Mouse (Mus musculus): ENCODE measurements at regions not wholly inside any gene's neighbourhood (a gene's known extent, or its start where the extent isn't known, plus 50 kb on each side); places are given as distances from the start of the nearest gene placed in this dataset.

DNA sequence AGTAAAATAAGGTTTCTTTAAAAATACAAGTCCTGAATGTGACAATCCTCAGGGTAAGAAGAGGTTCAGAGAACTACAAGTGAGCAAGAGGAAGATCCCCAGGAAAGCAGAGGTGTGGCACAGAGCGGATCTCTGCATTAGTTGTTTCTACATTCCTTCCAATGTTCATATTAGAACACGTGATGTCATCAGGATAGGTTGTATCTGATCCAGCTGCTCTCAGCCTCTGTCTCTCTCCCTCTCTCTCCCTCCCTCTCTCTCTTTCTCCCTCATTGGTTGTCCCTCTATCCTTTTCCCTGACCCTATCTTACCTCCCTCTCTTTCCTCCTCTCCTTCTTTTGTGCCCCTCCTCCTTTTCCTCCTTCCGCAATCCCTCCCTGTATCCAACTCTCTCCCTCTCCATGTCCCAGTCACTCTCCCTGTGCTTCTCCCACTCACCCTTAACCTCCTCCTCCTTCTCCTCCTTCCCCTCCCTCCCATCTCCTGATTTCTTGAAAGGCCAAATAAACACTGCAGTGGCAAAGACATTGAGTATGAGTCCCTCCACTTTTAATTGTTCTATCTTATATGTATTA is 243.5 kb downstream of the Atp6ap1l start:
- no peaks in the 10 kb centered on the region for H3K4me1 ChIP-seq (ENCODE audit: control insufficient read depth, insufficient read depth)
- no peak overlapping the region for H3K4me2 ChIP-seq (ENCODE audit: low read depth, low read length)
- ATAC-seq (ENCODE audit: insufficient read depth, low read depth) (no peak), DNase-seq (ENCODE audit: low spot score) (no peak)
- 65% methylated on average over 3 of the region's 3 CpGs for WGBS
- H3K4me3 ChIP-seq (ENCODE audit: low read depth, low read length), result no peak overlapping the region
- no peaks in the 10 kb centered on the region for H3K36me3 ChIP-seq (replicated peaks; ENCODE audit: control insufficient read depth, insufficient read depth, low read length)
- H3K27ac ChIP-seq (ENCODE audit: low read depth), result no peak overlapping the region
- no peaks in the 10 kb centered on the region for H3K27me3 ChIP-seq (ENCODE audit: control insufficient read depth, insufficient read depth, low read length)
- H3K9me3 ChIP-seq (replicated peaks; ENCODE audit: control insufficient read depth, low read length), result no peaks in the 10 kb centered on the region
- no peak overlapping the region for H3K9ac ChIP-seq (replicated peaks; ENCODE audit: low read depth, low read length)
- TF ChIP-seq CTCF (IDR thresholded peaks at IDR 0.05; ENCODE audit: low read depth) (no peak), EP300 (IDR thresholded peaks at IDR 0.05; ENCODE audit: low read depth) (no peak)

DNA sequence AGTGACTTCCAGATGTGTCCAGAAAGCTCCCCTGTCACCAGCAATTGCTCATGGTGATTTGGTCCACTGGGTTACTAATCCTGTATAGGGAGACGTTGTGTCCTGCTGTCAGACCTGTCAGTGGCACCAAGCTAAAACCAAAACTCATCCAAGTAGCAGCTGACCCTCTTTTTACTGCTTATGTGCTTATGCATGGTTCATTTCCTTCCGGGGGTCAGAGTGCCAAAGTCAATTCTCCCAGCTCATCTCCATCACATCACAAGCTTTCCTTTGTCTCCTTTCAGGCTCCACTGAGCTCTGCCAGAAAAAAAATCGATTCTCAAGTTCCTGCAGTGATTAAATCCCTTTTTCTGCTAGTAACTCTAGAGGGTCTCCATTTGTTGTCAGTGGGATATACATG is 244.2 kb downstream of the Atp6ap1l start:
- no peaks in the 10 kb centered on the region for H3K9me3 ChIP-seq (replicated peaks; ENCODE audit: control insufficient read depth, low read length)
- H3K4me1 ChIP-seq (ENCODE audit: control insufficient read depth, insufficient read depth), result no peaks in the 10 kb centered on the region
- no peak overlapping the region for H3K9ac ChIP-seq (replicated peaks; ENCODE audit: low read depth, low read length)
- H3K36me3 ChIP-seq (replicated peaks; ENCODE audit: control insufficient read depth, insufficient read depth, low read length), result no peaks in the 10 kb centered on the region
- no peak overlapping the region for H3K27ac ChIP-seq (ENCODE audit: low read depth)
- H3K4me2 ChIP-seq (ENCODE audit: low read depth, low read length), result no peak overlapping the region
- TF ChIP-seq CTCF (IDR thresholded peaks at IDR 0.05; ENCODE audit: low read depth), result no peak
- no peak for TF ChIP-seq EP300 (IDR thresholded peaks at IDR 0.05; ENCODE audit: low read depth)
- H3K4me3 ChIP-seq (ENCODE audit: low read depth, low read length), result no peak overlapping the region
- no peaks in the 10 kb centered on the region for H3K27me3 ChIP-seq (ENCODE audit: control insufficient read depth, insufficient read depth, low read length)
- WGBS, result 33% methylated on average over 3 of the region's 3 CpGs
- DNase-seq (ENCODE audit: low spot score) (no peak), ATAC-seq (ENCODE audit: insufficient read depth, low read depth) (no peak)

DNA sequence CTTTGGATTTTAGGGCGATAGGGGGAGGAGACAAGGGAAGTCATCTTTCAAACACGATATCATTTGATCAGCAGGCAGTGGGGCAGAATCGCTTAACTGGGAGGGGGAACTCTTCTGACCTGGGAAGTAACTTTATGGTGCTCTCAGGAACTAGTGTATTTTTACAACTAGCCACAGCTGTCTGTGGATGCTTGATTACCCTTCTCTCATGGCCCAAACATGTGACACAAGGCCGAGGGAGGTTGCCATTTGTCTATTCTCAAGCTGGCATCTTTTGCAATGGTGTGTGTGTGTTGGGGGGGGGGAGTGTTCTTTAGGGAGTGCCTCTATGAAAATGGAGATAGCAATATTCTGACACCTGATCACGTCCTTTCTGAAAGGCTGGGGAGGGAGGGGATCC is 246.1 kb downstream of the Atp6ap1l start:
- Histone ChIP-seq H3K27me3 (ENCODE audit: control insufficient read depth, insufficient read depth, low read length) (no peaks in the 10 kb centered on the region), H3K9me3 (replicated peaks; ENCODE audit: control insufficient read depth, low read length) (no peaks in the 10 kb centered on the region), H3K9ac (replicated peaks; ENCODE audit: low read depth, low read length) (no peak overlapping the region), H3K4me3 (ENCODE audit: low read depth, low read length) (no peak overlapping the region), H3K4me2 (ENCODE audit: low read depth, low read length) (no peak overlapping the region), H3K27ac (ENCODE audit: low read depth) (no peak overlapping the region), H3K36me3 (replicated peaks; ENCODE audit: control insufficient read depth, insufficient read depth, low read length) (no peaks in the 10 kb centered on the region), H3K4me1 (ENCODE audit: control insufficient read depth, insufficient read depth) (no peaks in the 10 kb centered on the region)
- 77% methylated on average over 5 of the region's 5 CpGs for WGBS
- no peak for ATAC-seq (ENCODE audit: insufficient read depth, low read depth)
- no peak for DNase-seq (ENCODE audit: low spot score)
- TF ChIP-seq CTCF (IDR thresholded peaks at IDR 0.05; ENCODE audit: low read depth), result no peak
- TF ChIP-seq EP300 (IDR thresholded peaks at IDR 0.05; ENCODE audit: low read depth), result no peak

DNA sequence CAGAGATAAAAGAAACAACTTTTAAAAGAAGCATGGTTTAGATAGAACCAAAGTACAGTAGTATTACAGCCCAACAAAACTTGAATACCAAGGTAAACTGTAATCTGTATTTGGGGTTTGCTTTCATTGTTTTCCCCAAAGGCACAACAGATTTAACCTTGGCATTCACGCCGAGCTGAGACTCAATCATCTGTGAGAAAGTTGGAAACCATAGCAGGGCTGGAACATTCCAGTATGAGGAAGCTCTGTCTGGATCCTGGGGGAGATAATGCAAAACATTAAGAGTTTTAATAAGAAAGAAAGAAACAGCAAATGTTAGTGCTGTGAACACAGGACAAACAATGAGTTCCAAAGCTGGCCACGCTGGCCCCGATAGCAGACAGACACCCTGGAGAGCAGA is 258.8 kb downstream of the Atp6ap1l start:
- ATAC-seq (ENCODE audit: insufficient read depth, low read depth) (no peak), DNase-seq (ENCODE audit: low spot score) (no peak)
- WGBS, result 47% methylated on average over 4 of the region's 4 CpGs
- Histone ChIP-seq H3K9ac (replicated peaks; ENCODE audit: low read depth, low read length) (no peak overlapping the region), H3K27me3 (ENCODE audit: control insufficient read depth, insufficient read depth, low read length) (no peaks in the 10 kb centered on the region), H3K9me3 (replicated peaks; ENCODE audit: control insufficient read depth, low read length) (no peaks in the 10 kb centered on the region), H3K27ac (ENCODE audit: low read depth) (no peak overlapping the region; the same call in 1 of the 2 replicates), H3K4me3 (ENCODE audit: low read depth, low read length) (no peak overlapping the region), H3K4me2 (ENCODE audit: low read depth, low read length) (no peak overlapping the region), H3K4me1 (ENCODE audit: control insufficient read depth, insufficient read depth) (no peaks in the 10 kb centered on the region; the same call in 1 of the 2 replicates), H3K36me3 (replicated peaks; ENCODE audit: control insufficient read depth, insufficient read depth, low read length) (no peaks in the 10 kb centered on the region)
- TF ChIP-seq EP300 (IDR thresholded peaks at IDR 0.05; ENCODE audit: low read depth) (no peak), CTCF (IDR thresholded peaks at IDR 0.05; ENCODE audit: low read depth) (no peak)

- H3K4me1 ChIP-seq (ENCODE audit: control insufficient read depth, insufficient read depth), result no peaks in the 10 kb centered on the region; the same call in 1 of the 2 replicates
- H3K9ac ChIP-seq (replicated peaks; ENCODE audit: low read depth, low read length), result no peak overlapping the region
- DNase-seq (ENCODE audit: low spot score) (no peak), ATAC-seq (ENCODE audit: insufficient read depth, low read depth) (no peak)
- no peak overlapping the region for H3K4me2 ChIP-seq (ENCODE audit: low read depth, low read length)
- H3K27me3 ChIP-seq (ENCODE audit: control insufficient read depth, insufficient read depth, low read length), result no peaks in the 10 kb centered on the region
- TF ChIP-seq CTCF (IDR thresholded peaks at IDR 0.05; ENCODE audit: low read depth) (no peak), EP300 (IDR thresholded peaks at IDR 0.05; ENCODE audit: low read depth) (no peak)
- no peaks in the 10 kb centered on the region for H3K9me3 ChIP-seq (replicated peaks; ENCODE audit: control insufficient read depth, low read length)
- H3K27ac ChIP-seq (ENCODE audit: low read depth), result no peak overlapping the region
- H3K4me3 ChIP-seq (ENCODE audit: low read depth, low read length), result no peak overlapping the region
- no peaks in the 10 kb centered on the region for H3K36me3 ChIP-seq (replicated peaks; ENCODE audit: control insufficient read depth, insufficient read depth, low read length)
Observed at GRCm38 (mm10) chr13:90644216-90644615, 260.9 kb downstream of the Atp6ap1l start.

GRCm38 (mm10) chr13:90643575-90644215 is 261.5 kb downstream of the Atp6ap1l start:
- Histone ChIP-seq H3K4me3 (ENCODE audit: low read depth, low read length) (no peak overlapping the region), H3K36me3 (replicated peaks; ENCODE audit: control insufficient read depth, insufficient read depth, low read length) (no peaks in the 10 kb centered on the region), H3K9ac (replicated peaks; ENCODE audit: low read depth, low read length) (no peak overlapping the region), H3K9me3 (replicated peaks; ENCODE audit: control insufficient read depth, low read length) (no peaks in the 10 kb centered on the region), H3K27ac (ENCODE audit: low read depth) (no peak overlapping the region), H3K4me2 (ENCODE audit: low read depth, low read length) (no peak overlapping the region), H3K4me1 (ENCODE audit: control insufficient read depth, insufficient read depth) (no peaks in the 10 kb centered on the region; the same call in 1 of the 2 replicates), H3K27me3 (ENCODE audit: control insufficient read depth, insufficient read depth, low read length) (no peaks in the 10 kb centered on the region)
- DNase-seq (ENCODE audit: low spot score) (no peak), ATAC-seq (ENCODE audit: insufficient read depth, low read depth) (no peak)
- WGBS, result 77% methylated on average over 4 of the region's 4 CpGs
- TF ChIP-seq EP300 (IDR thresholded peaks at IDR 0.05; ENCODE audit: low read depth), result no peak

Measured in heart, postnatal 0 days (tissue).